Mouse (Mus musculus) left cerebral cortex, adult 11 months (tissue): Measurements from ENCODE around the gene Cdkal1.

Source experiments
- DNase-seq: peaks from one replicate; pipeline ENCODE4 v3.0.0; 2022; ENCODE audit warnings: low spot score

Gene Cdkal1

GRCm38 (mm10) chr13:29184545-29184944 lies 670.9 kb downstream of the Cdkal1 start:
- DNase-seq = no peak

GRCm38 (mm10) chr13:29179861-29180260 lies 675.6 kb downstream of the Cdkal1 start:
- DNase-seq = no peak

GRCm38 (mm10) chr13:29179260-29179659 lies 676.2 kb downstream of the Cdkal1 start:
- no peak for DNase-seq

GRCm38 (mm10) chr13:29177889-29178486 lies 677.5 kb downstream of the Cdkal1 start:
- no peak for DNase-seq

- DNase-seq = no peak
Observed at GRCm38 (mm10) chr13:29169356-29169755, 686.1 kb downstream of the Cdkal1 start.

GRCm38 (mm10) chr13:29164845-29165524 lies 690.5 kb downstream of the Cdkal1 start:
- DNase-seq = no peak

GRCm38 (mm10) chr13:29162867-29163514 lies 692.5 kb downstream of the Cdkal1 start:
- DNase-seq = no peak

GRCm38 (mm10) chr13:29162444-29162843 lies 693.0 kb downstream of the Cdkal1 start:
- DNase-seq = no peak

- DNase-seq = no peak
Observed at GRCm38 (mm10) chr13:29161436-29161835, 694.0 kb downstream of the Cdkal1 start.

GRCm38 (mm10) chr13:29156703-29157102 lies 698.8 kb downstream of the Cdkal1 start:
- DNase-seq = no peak

- DNase-seq = no peak
Observed at GRCm38 (mm10) chr13:29155297-29155696, 700.2 kb downstream of the Cdkal1 start.

- no peak for DNase-seq
Observed at GRCm38 (mm10) chr13:29150120-29150519, 705.4 kb downstream of the Cdkal1 start.

GRCm38 (mm10) chr13:29149404-29149803 lies 706.1 kb downstream of the Cdkal1 start:
- no peak for DNase-seq

GRCm38 (mm10) chr13:29148616-29149015 lies 706.9 kb downstream of the Cdkal1 start:
- DNase-seq = no peak
